Mouse (Mus musculus): ENCODE measurements around the gene Olfr221.

- no peak for TF ChIP-seq CTCF (IDR thresholded peaks at IDR 0.05; ENCODE audit: borderline replicate concordance, insufficient read depth, low read length)
- no peak for TF ChIP-seq POLR2A (IDR thresholded peaks at IDR 0.05; ENCODE audit: low read depth, low read length)
Measured at GRCm38 (mm10) chr14:52059982-52060381, 17.7 kb upstream of the Olfr221 start.

Data from embryonic fibroblast, embryonic 13.5 days (primary cell).